Comparison of ENCODE assay signal across 8 mouse cellular contexts in genomic region chr8:88272231-88273050, GRCm38 (mm10). TPM values are rescaled to one million over a fixed set of nuclear protein-coding genes. Genes with fewer than 3 reads are reported as not detected.
DNase-seq lines count a peak whose midpoint lies in the region; ATAC-seq and TF ChIP-seq lines count a peak whose summit lies in the region.

Gene Adcy7 (plus strand): TSS chr8:88272403.

- TF ChIP-seq CTCF in hindbrain, postnatal 0 days (IDR thresholded peaks at IDR 0.05; ENCODE audit: low read depth) = peak; percentile 40
- TF ChIP-seq CTCF in lung, adult 2 months (IDR thresholded peaks at IDR 0.05; ENCODE audit: insufficient read depth, low read length) = peak; percentile 6; the same call in 1 of the 2 replicates

- peak; percentile 77 for ATAC-seq in hindbrain, postnatal 0 days
- ATAC-seq in neural tube, embryonic 12.5 days (ENCODE audit: low FRiP score, low read depth) = peak; percentile 21; the same call in 1 of the 2 replicates

- WGBS in hindbrain, postnatal 0 days = 3% methylated on average over 63 of the region's 64 CpGs
- 5% methylated on average over 64 of the region's 64 CpGs for WGBS in lung, adult 2 months
- WGBS in neural tube, embryonic 12.5 days = 4% methylated on average over 64 of the region's 64 CpGs

- H3K4me1 ChIP-seq in hindbrain, postnatal 0 days (ENCODE audit: insufficient read depth, low read length) = no peaks in the 10 kb centered on the region
- 0 out of 2 replicates have a peak, but pooled peaks cover 3% of the 10 kb centered on the region for H3K4me1 ChIP-seq in lung, adult 2 months (ENCODE audit: control insufficient read depth, insufficient read depth, low read length)
- peaks cover 8% of the 10 kb centered on the region for H3K4me1 ChIP-seq in neural tube, embryonic 12.5 days

- TF ChIP-seq POLR2A in lung, adult 2 months (IDR thresholded peaks at IDR 0.05; ENCODE audit: borderline replicate concordance, extremely low read depth, low read depth, low read length) = no peak

- peak within 1 kb of the TSS; percentile 62 for H3K9ac ChIP-seq in hindbrain, postnatal 0 days (replicated peaks; ENCODE audit: low read length)
- peak within 1 kb of the TSS; percentile 55 for H3K9ac ChIP-seq in neural tube, embryonic 12.5 days

- no peaks in the 10 kb centered on the region for H3K9me3 ChIP-seq in hindbrain, postnatal 0 days (ENCODE audit: low read length)
- H3K9me3 ChIP-seq in neural tube, embryonic 12.5 days = no peaks in the 10 kb centered on the region

- peak; percentile 64 for DNase-seq in ovary, postnatal 36 days (ENCODE audit: low spot score)
- no peak for DNase-seq in ovary, postnatal 10 days (ENCODE audit: low spot score)
- peak; percentile 51 for DNase-seq in cerebellum, adult 9-10 months
- DNase-seq in gastrocnemius, adult 18-20 months (ENCODE audit: low spot score) = peak; percentile 58
- peak; percentile 70 for DNase-seq in hindbrain, postnatal 0 days (ENCODE audit: low spot score)
- DNase-seq in lung, adult 2 months = peak; percentile 69
- peak; percentile 82 for DNase-seq in thymus, postnatal 14 days

- H3K27me3 ChIP-seq in hindbrain, postnatal 0 days (ENCODE audit: insufficient read depth, low read length) = no peaks in the 10 kb centered on the region
- H3K27me3 ChIP-seq in neural tube, embryonic 12.5 days (replicated peaks) = peaks cover 16% of the 10 kb centered on the region; the same call in 1 of the 2 replicates

- H3K4me3 ChIP-seq in hindbrain, postnatal 0 days (ENCODE audit: low read length) = peak within 1 kb of the TSS; percentile 46
- H3K4me3 ChIP-seq in lung, adult 2 months (replicated peaks; ENCODE audit: extremely low read depth, low read depth, low read length) = peak within 1 kb of the TSS; percentile 56
- peak within 1 kb of the TSS; percentile 38 for H3K4me3 ChIP-seq in neural tube, embryonic 12.5 days

- H3K27ac ChIP-seq in hindbrain, postnatal 0 days = no peak within 1 kb of the TSS
- H3K27ac ChIP-seq in neural tube, embryonic 12.5 days = no peak within 1 kb of the TSS

- peak within 1 kb of the TSS; percentile 87 for H3K4me2 ChIP-seq in hindbrain, postnatal 0 days (ENCODE audit: low read depth, low read length)
- peak within 1 kb of the TSS; percentile 92 for H3K4me2 ChIP-seq in neural tube, embryonic 12.5 days (replicated peaks)

- no peaks in the 10 kb centered on the region for H3K36me3 ChIP-seq in hindbrain, postnatal 0 days (ENCODE audit: insufficient read depth, low read length)
- no peaks in the 10 kb centered on the region for H3K36me3 ChIP-seq in neural tube, embryonic 12.5 days

RNA-seq across cellular contexts. Expression of gene Adcy7, which starts in this region (rescaled TPM):
- 1 to 10 TPM; 1.9 to 3.2 TPM for total RNA-seq in gastrocnemius, adult 18-20 months (2021)
- total RNA-seq in hindbrain, postnatal 0 days (2014; rRNA removed) = 21.2 and 23.2 TPM in 2 replicates
- polyA plus RNA-seq in hindbrain, postnatal 0 days (2015; fragmentation: Nextera tagmentation; extraction: Ambion mirVana) = 7.6 and 8.6 TPM in 2 replicates
- 57.0 and 60.0 TPM in 2 replicates for polyA plus RNA-seq in lung, adult 2 months (2012; rRNA removed)
- 2.5 and 2.7 TPM in 2 replicates for polyA plus RNA-seq in neural tube, embryonic 12.5 days (2016; fragmentation: Nextera tagmentation; extraction: Ambion mirVana)
